Mouse (Mus musculus): ENCODE data around the gene Gm21093. TPM values are rescaled to one million over a fixed set of nuclear protein-coding genes. Genes with fewer than 3 reads are reported as not detected.
"Not testable (repeated sequence)": the region's sequence is repeated elsewhere in the genome, so short reads cannot be mapped to it uniquely, and the experiment has no call there.

The Gm21093 gene
- 0.12 TPM in 1 of 2 replicates, not detected in the other for total RNA-seq (2012; rRNA removed)
- polyA plus RNA-seq (2012; ENCODE audit: insufficient read depth in 1 of 2, insufficient read length in 2 of 2, low read depth in 1 of 2, low replicate concordance in 2 of 2, missing spikeins in 1 of 2): under 1 TPM in 1 of 2 experiments, not detected in 1; 0.22 TPM

- H3K4me1 ChIP-seq (ENCODE audit: control insufficient read depth in 1 of 2, insufficient read depth in 2 of 2, low read length in 2 of 2); H3K36me3 ChIP-seq (ENCODE audit: control insufficient read depth in 1 of 2, insufficient read depth in 2 of 2, low read length in 2 of 2); H3K4me3 ChIP-seq (ENCODE audit: control insufficient read depth in 1 of 2, insufficient read depth in 1 of 2, low read depth in 2 of 2, low read length in 2 of 2); DNase-seq (ENCODE audit: low read depth, low spot score); H3K9me3 ChIP-seq (replicated peaks; ENCODE audit: insufficient read depth, low read length); H3K27ac ChIP-seq (ENCODE audit: control insufficient read depth, low read depth, low read length); H3K79me2 ChIP-seq (ENCODE audit: control insufficient read depth, insufficient read depth, low read length, poor library complexity); H3K9ac ChIP-seq (ENCODE audit: control insufficient read depth, low read depth, low read length, poor library complexity, severe bottlenecking); H3K27me3 ChIP-seq (ENCODE audit: control insufficient read depth in 1 of 2, insufficient read depth in 2 of 2, low read length in 2 of 2): not testable (repeated sequence)
Measured at GRCm38 (mm10) chr4:42034626-42035025, at the start of gene Gm21093. TSS of gene Gm21093 (minus strand) at chr4:42034726.

Other genes starting within 250 kb of the Gm21093 start
- gene Gm21541, start 131.1 kb downstream of the Gm21093 start, total RNA-seq (2012; rRNA removed): not detected in 2 replicates
- gene Gm21541, start 131.1 kb downstream of the Gm21093 start, polyA plus RNA-seq (2012; ENCODE audit: insufficient read depth in 1 of 2, insufficient read length in 2 of 2, low read depth in 1 of 2, low replicate concordance in 2 of 2, missing spikeins in 1 of 2): not detected
- 1.6 and 4.1 TPM in 2 replicates for gene Gm20878, start 93.2 kb downstream of the Gm21093 start, total RNA-seq (2012; rRNA removed)
- 1 to 10 TPM in 1 of 2 experiments, not detected in 1; 5.2 TPM for gene Gm20878, start 93.2 kb downstream of the Gm21093 start, polyA plus RNA-seq (2012; ENCODE audit: insufficient read depth in 1 of 2, insufficient read length in 2 of 2, low read depth in 1 of 2, low replicate concordance in 2 of 2, missing spikeins in 1 of 2)
- gene Fam205a4, start 68.7 kb downstream of the Gm21093 start, total RNA-seq (2012; rRNA removed): 0.39 and 0.62 TPM in 2 replicates
- gene Fam205a4, start 68.7 kb downstream of the Gm21093 start, polyA plus RNA-seq (2012; ENCODE audit: insufficient read depth in 1 of 2, insufficient read length in 2 of 2, low read depth in 1 of 2, low replicate concordance in 2 of 2, missing spikeins in 1 of 2): under 1 TPM in 1 of 2 experiments, not detected in 1; 0.54 TPM
- gene Gm3893, start 56.5 kb upstream of the Gm21093 start, total RNA-seq (2012; rRNA removed): not detected in 2 replicates
- gene Gm3893, start 56.5 kb upstream of the Gm21093 start, polyA plus RNA-seq (2012; ENCODE audit: insufficient read depth in 1 of 2, insufficient read length in 2 of 2, low read depth in 1 of 2, low replicate concordance in 2 of 2, missing spikeins in 1 of 2): not detected
- not detected in 2 replicates for gene Gm13304, start 80.1 kb upstream of the Gm21093 start, total RNA-seq (2012; rRNA removed)
- not detected for gene Gm13304, start 80.1 kb upstream of the Gm21093 start, polyA plus RNA-seq (2012; ENCODE audit: insufficient read depth in 1 of 2, insufficient read length in 2 of 2, low read depth in 1 of 2, low replicate concordance in 2 of 2, missing spikeins in 1 of 2)
- not detected in 2 replicates for gene Gm13306, start 118.7 kb upstream of the Gm21093 start, total RNA-seq (2012; rRNA removed)
- not detected for gene Gm13306, start 118.7 kb upstream of the Gm21093 start, polyA plus RNA-seq (2012; ENCODE audit: insufficient read depth in 1 of 2, insufficient read length in 2 of 2, low read depth in 1 of 2, low replicate concordance in 2 of 2, missing spikeins in 1 of 2)
- gene Gm13305, start 133.9 kb upstream of the Gm21093 start, total RNA-seq (2012; rRNA removed): not detected in 2 replicates
- gene Gm13305, start 133.9 kb upstream of the Gm21093 start, polyA plus RNA-seq (2012; ENCODE audit: insufficient read depth in 1 of 2, insufficient read length in 2 of 2, low read depth in 1 of 2, low replicate concordance in 2 of 2, missing spikeins in 1 of 2): 1 to 10 TPM in 1 of 2 experiments, not detected in 1; 2.8 TPM
- 0.15 TPM in 1 of 2 replicates, not detected in the other for gene Gm10600, start 205.9 kb upstream of the Gm21093 start, total RNA-seq (2012; rRNA removed)
- gene Gm10600, start 205.9 kb upstream of the Gm21093 start, polyA plus RNA-seq (2012; ENCODE audit: insufficient read depth in 1 of 2, insufficient read length in 2 of 2, low read depth in 1 of 2, low replicate concordance in 2 of 2, missing spikeins in 1 of 2): under 1 TPM in 1 of 2 experiments, not detected in 1; 0.14 TPM
- gene Ccl21b, start 221.0 kb upstream of the Gm21093 start, total RNA-seq (2012; rRNA removed): not detected in 2 replicates
- not detected for gene Ccl21b, start 221.0 kb upstream of the Gm21093 start, polyA plus RNA-seq (2012; ENCODE audit: insufficient read depth in 1 of 2, insufficient read length in 2 of 2, low read depth in 1 of 2, low replicate concordance in 2 of 2, missing spikeins in 1 of 2)